Mouse (Mus musculus) liver, embryonic 12.5 days (tissue): Measurements from ENCODE around the gene Prpf4b. TPM values are rescaled to one million over a fixed set of nuclear protein-coding genes. Genes with fewer than 3 reads are reported as not detected.
"Not testable (repeated sequence)": the region's sequence is repeated elsewhere in the genome, so short reads cannot be mapped to it uniquely, and the experiment has no call there.

Source experiments
- ATAC-seq: fragments of 200-750 bp; cut with Nextera tagmentation; 2 replicates; pipeline ENCODE4 v1.8.0; 2017; ENCODE audit warnings: moderate number of reproducible peaks, mild to moderate bottlenecking, moderate library complexity
- H3K27ac ChIP-seq: fragments of 300-500 bp; sonication (generic); 2 replicates; pipeline ENCODE4 v1.5.1; 2016; ENCODE audit warnings: mild to moderate bottlenecking
- H3K27me3 ChIP-seq: fragments of 300-500 bp; sonication (generic); replicated peaks from 2 replicates; pipeline ENCODE4 v1.6.1; 2016; ENCODE audit warnings: mild to moderate bottlenecking, moderate library complexity
- H3K36me3 ChIP-seq: fragments of 300-500 bp; sonication (generic); 2 replicates; pipeline ENCODE4 v1.6.1; 2016; ENCODE audit warnings: mild to moderate bottlenecking, moderate library complexity
- H3K4me1 ChIP-seq: fragments of 300-500 bp; sonication (generic); 2 replicates; pipeline ENCODE4 v1.6.1; 2016
- H3K4me2 ChIP-seq: fragments of 300-500 bp; sonication (generic); 2 replicates; pipeline ENCODE4 v1.6.1; 2016; ENCODE audit warnings: mild to moderate bottlenecking, moderate library complexity
- H3K4me3 ChIP-seq: fragments of 300-500 bp; sonication (generic); 2 replicates; pipeline ENCODE4 v1.5.1; 2016; ENCODE audit warnings: mild to moderate bottlenecking, moderate library complexity
- H3K9ac ChIP-seq: fragments of 300-500 bp; sonication (generic); 2 replicates; pipeline ENCODE4 v1.6.1; 2016; ENCODE audit warnings: mild to moderate bottlenecking, moderate library complexity
- H3K9me3 ChIP-seq: fragments of 300-500 bp; sonication (generic); replicated peaks from 2 replicates; pipeline ENCODE4 v1.6.1; 2016; ENCODE audit warnings: mild to moderate bottlenecking, moderate library complexity
- WGBS: fragments of 180-500 bp; shearing (Covaris S2); methylation state at CpG from one replicate; pipeline ENCODE4 v1.1.7; 2016; ENCODE audit not compliant: insufficient replicate concordance; 5-methylcytosine and 5-hydroxymethylcytosine counted together
- polyA plus RNA-seq: library from polyadenylated mRNA; unstranded; fragments of >200 nt; fragmentation: Nextera tagmentation; extraction: Ambion mirVana; gene quantifications from 2 replicates; pipeline ENCODE4 v1.2.1, GENCODE M21; 2016

Gene Prpf4b
- polyA plus RNA-seq, 1 experiment from 2014 or later = 55.8 TPM

- Histone ChIP-seq H3K9ac (peak overlapping the region; percentile 97), H3K9me3 (no peaks in the 10 kb centered on the region), H3K27me3 (0 out of 2 replicates have a peak, but pooled peaks cover 5% of the 10 kb centered on the region), H3K4me1 (peaks cover 38% of the 10 kb centered on the region), H3K36me3 (peaks cover 2% of the 10 kb centered on the region; the same call in 1 of the 2 replicates), H3K4me3 (peak overlapping the region; percentile 99), H3K4me2 (peak overlapping the region; percentile 77), H3K27ac (peak overlapping the region; percentile 99)
- 5% methylated on average over 45 of the region's 45 CpGs for WGBS
- peak; percentile 93 for ATAC-seq
Observed at GRCm38 (mm10) chr13:34873801-34874681, 1.1 kb upstream of the Prpf4b start.

GRCm38 (mm10) chr13:34874736-34875135, 366 bp upstream of the Prpf4b start:
- not testable (repeated sequence) for H3K9me3 ChIP-seq, H3K27me3 ChIP-seq, H3K36me3 ChIP-seq, ATAC-seq
- peak overlapping the region; percentile 99 for H3K27ac ChIP-seq
- H3K4me1 ChIP-seq = peaks cover 44% of the 10 kb centered on the region
- peak overlapping the region; percentile 77 for H3K4me2 ChIP-seq
- H3K9ac ChIP-seq = peak overlapping the region; percentile 97
- WGBS = 14% methylated on average over 13 of the region's 13 CpGs
- peak overlapping the region; percentile 99 for H3K4me3 ChIP-seq

GRCm38 (mm10) chr13:34875741-34876445, 791 bp downstream of the Prpf4b start:
- peaks cover 14% of the 10 kb centered on the region for H3K36me3 ChIP-seq
- H3K27ac ChIP-seq = peak overlapping the region; percentile 99
- peaks cover 49% of the 10 kb centered on the region for H3K4me1 ChIP-seq
- peak overlapping the region; percentile 97 for H3K9ac ChIP-seq
- no peaks in the 10 kb centered on the region for H3K27me3 ChIP-seq
- WGBS = 1% methylated on average over 47 of the region's 50 CpGs
- peak overlapping the region; percentile 99 for H3K4me3 ChIP-seq
- ATAC-seq = peak; percentile 57
- peak overlapping the region; percentile 77 for H3K4me2 ChIP-seq
- no peaks in the 10 kb centered on the region for H3K9me3 ChIP-seq

- H3K4me1 ChIP-seq = peaks cover 55% of the 10 kb centered on the region
- peak overlapping the region; percentile 99 for H3K27ac ChIP-seq
- under 1% methylated on average over 3 of the region's 3 CpGs for WGBS
- peak overlapping the region; percentile 97 for H3K9ac ChIP-seq
- no peaks in the 10 kb centered on the region for H3K9me3 ChIP-seq
- H3K4me2 ChIP-seq = peak overlapping the region; percentile 77
- ATAC-seq = no peak
- no peaks in the 10 kb centered on the region for H3K27me3 ChIP-seq
- H3K4me3 ChIP-seq = peak overlapping the region; percentile 99
- peaks cover 20% of the 10 kb centered on the region for H3K36me3 ChIP-seq
Observed at GRCm38 (mm10) chr13:34876481-34876880, 1.4 kb downstream of the Prpf4b start.

- H3K4me2 ChIP-seq = no peak overlapping the region
- no peaks in the 10 kb centered on the region for H3K9me3 ChIP-seq
- ATAC-seq = no peak
- no peak overlapping the region for H3K27ac ChIP-seq
- WGBS = 90% methylated on average over 1 of the region's 1 CpGs
- no peaks in the 10 kb centered on the region for H3K27me3 ChIP-seq
- no peak overlapping the region for H3K9ac ChIP-seq
- H3K36me3 ChIP-seq = peaks cover 98% of the 10 kb centered on the region
- H3K4me1 ChIP-seq = no peaks in the 10 kb centered on the region
- H3K4me3 ChIP-seq = no peak overlapping the region
Observed at GRCm38 (mm10) chr13:34892871-34893270, 17.8 kb downstream of the Prpf4b start.

GRCm38 (mm10) chr13:34914614-34915013, 39.5 kb downstream of the Prpf4b start:
- H3K4me3 ChIP-seq = no peak overlapping the region
- no peak for ATAC-seq
- 42% methylated on average over 9 of the region's 9 CpGs for WGBS

GRCm38 (mm10) chr13:34916520-34917167, 41.5 kb downstream of the Prpf4b start:
- Histone ChIP-seq H3K9me3 (no peaks in the 10 kb centered on the region), H3K9ac (no peak overlapping the region), H3K36me3 (no peaks in the 10 kb centered on the region), H3K4me1 (peaks cover 9% of the 10 kb centered on the region), H3K4me2 (peak overlapping the region; percentile 62), H3K27ac (no peak overlapping the region), H3K4me3 (peak overlapping the region; percentile 33), H3K27me3 (peaks cover 21% of the 10 kb centered on the region)
- WGBS = 18% methylated on average over 34 of the region's 37 CpGs
- no peak for ATAC-seq

More at GRCm38 (mm10) chr13:34914614-34915013, 39.5 kb downstream of the Prpf4b start:
- Histone ChIP-seq H3K9ac (no peak overlapping the region), H3K27me3 (peaks cover 21% of the 10 kb centered on the region), H3K4me1 (peaks cover 9% of the 10 kb centered on the region), H3K27ac (no peak overlapping the region), H3K36me3 (no peaks in the 10 kb centered on the region), H3K4me2 (no peak overlapping the region), H3K9me3 (no peaks in the 10 kb centered on the region)

GRCm38 (mm10) chr13:34924210-34924609, 49.1 kb downstream of the Prpf4b start, which contains the start of the genes Fam217a and 4933417A18Rik:
Fam217a (minus strand) TSS chr13:34924310.
4933417A18Rik (plus strand) TSS chr13:34924409.
- Histone ChIP-seq H3K9me3 (no peaks in the 10 kb centered on the region), H3K27me3 (no peaks in the 10 kb centered on the region), H3K4me3 (no peak within 1 kb of the TSS), H3K4me2 (no peak within 1 kb of the TSS), H3K9ac (no peak within 1 kb of the TSS), H3K27ac (no peak within 1 kb of the TSS), H3K36me3 (no peaks in the 10 kb centered on the region), H3K4me1 (no peaks in the 10 kb centered on the region)
- no peak for ATAC-seq
- 60% methylated on average over 4 of the region's 4 CpGs for WGBS

GRCm38 (mm10) chr13:34934931-34935644, 60.0 kb downstream of the Prpf4b start:
- Histone ChIP-seq H3K4me1 (no peaks in the 10 kb centered on the region), H3K4me2 (no peak overlapping the region), H3K27me3 (0 out of 2 replicates have a peak, but pooled peaks cover 5% of the 10 kb centered on the region), H3K27ac (no peak overlapping the region), H3K9ac (no peak overlapping the region), H3K4me3 (no peak overlapping the region), H3K9me3 (no peaks in the 10 kb centered on the region), H3K36me3 (no peaks in the 10 kb centered on the region)
- 68% methylated on average over 10 of the region's 10 CpGs for WGBS
- no peak for ATAC-seq

- Histone ChIP-seq H3K9me3 (no peaks in the 10 kb centered on the region), H3K4me2 (no peak overlapping the region), H3K27ac (no peak overlapping the region), H3K4me3 (no peak overlapping the region), H3K9ac (no peak overlapping the region), H3K36me3 (no peaks in the 10 kb centered on the region), H3K27me3 (no peaks in the 10 kb centered on the region), H3K4me1 (no peaks in the 10 kb centered on the region)
- no peak for ATAC-seq
Observed at GRCm38 (mm10) chr13:34942370-34942769, 67.3 kb downstream of the Prpf4b start.

GRCm38 (mm10) chr13:34951437-34951836, 76.3 kb downstream of the Prpf4b start:
- peak; percentile 67 for ATAC-seq
- 39% methylated on average over 2 of the region's 2 CpGs for WGBS
- not testable (repeated sequence) for H3K27ac ChIP-seq, H3K36me3 ChIP-seq, H3K4me1 ChIP-seq, H3K4me3 ChIP-seq, H3K27me3 ChIP-seq, H3K9me3 ChIP-seq, H3K4me2 ChIP-seq, H3K9ac ChIP-seq
